ENCODE assay signal across 9 mouse cellular contexts in the genomic region with DNA sequence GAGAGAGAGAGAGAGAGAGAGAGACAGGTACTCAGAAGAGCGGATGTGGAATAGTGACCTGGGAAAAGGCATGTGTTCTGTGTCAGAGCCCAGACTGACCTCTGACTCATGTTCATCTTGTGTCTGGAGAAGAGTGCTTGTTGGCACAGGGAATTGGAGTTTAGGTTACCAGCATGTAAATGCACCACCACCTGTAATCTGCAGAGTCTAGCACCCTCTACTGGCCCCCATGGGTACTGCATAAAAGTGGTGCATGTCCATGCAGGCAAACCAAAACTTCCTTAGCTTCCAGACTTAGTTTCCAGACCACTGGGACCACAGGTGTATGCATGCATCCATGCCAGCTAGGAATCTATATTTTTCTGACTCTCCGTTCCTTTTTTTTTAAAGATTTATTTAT. TPM values are rescaled to one million over a fixed set of nuclear protein-coding genes. Genes with fewer than 3 reads are reported as not detected.
DNase-seq lines count a peak whose midpoint lies in the region; ATAC-seq and TF ChIP-seq lines count a peak whose summit lies in the region.
"Had no signal": no experiment of that assay in that cellular context is flagged by ENCODE, and none has a peak within 500 bp of the region (broad histone marks: within the 10 kb centered on the region; RNA-seq: fewer than 3 reads in every experiment).

No protein-coding gene starts in this region.

- no peaks in the 10 kb centered on the region for H3K79me3 ChIP-seq in C2C12 (ENCODE audit: low read depth)

- H3K9me3 ChIP-seq in kidney, postnatal 0 days (replicated peaks; ENCODE audit: low read length) = no peaks in the 10 kb centered on the region
- no peaks in the 10 kb centered on the region for H3K9me3 ChIP-seq in liver, embryonic 12.5 days (replicated peaks)
- H3K9me3 ChIP-seq: heart, embryonic 13.5 days had no signal

- TF ChIP-seq CTCF in C2C12 (IDR thresholded peaks at IDR 0.05; ENCODE audit: control insufficient read depth, insufficient read depth, insufficient read length) = peak; percentile 63
- TF ChIP-seq CTCF in kidney, postnatal 0 days (IDR thresholded peaks at IDR 0.05; ENCODE audit: low read depth) = peak; percentile 99

- H3K27ac ChIP-seq in kidney, postnatal 0 days = no peak overlapping the region
- H3K27ac ChIP-seq in liver, embryonic 12.5 days = no peak overlapping the region
- H3K27ac ChIP-seq: heart, embryonic 13.5 days had no signal

- peak; percentile 71 for ATAC-seq in kidney, postnatal 0 days (replicated peaks; ENCODE audit: low FRiP score, low read depth)
- ATAC-seq in liver, embryonic 12.5 days = peak; percentile 39; the same call in 1 of the 2 replicates

- H3ac ChIP-seq in C2C12 (ENCODE audit: control insufficient read depth, insufficient read length, low read depth) = no peak overlapping the region

- H3K79me2 ChIP-seq in C2C12 (ENCODE audit: control insufficient read depth, insufficient read depth) = no peaks in the 10 kb centered on the region

- H3K4me1 ChIP-seq in kidney, postnatal 0 days (replicated peaks; ENCODE audit: insufficient read depth, low read length) = no peaks in the 10 kb centered on the region
- H3K4me1 ChIP-seq in liver, embryonic 12.5 days = peaks cover 38% of the 10 kb centered on the region

- H3K9ac ChIP-seq in kidney, postnatal 0 days (ENCODE audit: low read depth, low read length) = no peak overlapping the region
- no peak overlapping the region for H3K9ac ChIP-seq in liver, embryonic 12.5 days
- H3K9ac ChIP-seq: heart, embryonic 13.5 days had no signal

- no peak overlapping the region for H3K4me2 ChIP-seq in kidney, postnatal 0 days (ENCODE audit: low read length)
- H3K4me2 ChIP-seq in liver, embryonic 12.5 days = no peak overlapping the region
- H3K4me2 ChIP-seq: heart, embryonic 13.5 days had no signal

- no peaks in the 10 kb centered on the region for H3K27me3 ChIP-seq in C2C12 (ENCODE audit: control insufficient read depth, insufficient read depth, insufficient read length)
- H3K27me3 ChIP-seq in kidney, postnatal 0 days (ENCODE audit: insufficient read depth, low read length) = no peaks in the 10 kb centered on the region
- H3K27me3 ChIP-seq in liver, embryonic 12.5 days (replicated peaks) = peaks cover 4% of the 10 kb centered on the region; the same call in 1 of the 2 replicates
- H3K27me3 ChIP-seq: heart, embryonic 13.5 days had no signal

- 51% methylated on average over 2 of the region's 2 CpGs for WGBS in kidney, postnatal 0 days
- WGBS in liver, embryonic 12.5 days (ENCODE audit: insufficient replicate concordance) = 42% methylated on average over 2 of the region's 2 CpGs

- H3K36me3 ChIP-seq in C2C12 (ENCODE audit: control insufficient read depth, insufficient read depth) = no peaks in the 10 kb centered on the region
- no peaks in the 10 kb centered on the region for H3K36me3 ChIP-seq in kidney, postnatal 0 days (ENCODE audit: insufficient read depth, low read length)
- H3K36me3 ChIP-seq in liver, embryonic 12.5 days = no peaks in the 10 kb centered on the region
- H3K36me3 ChIP-seq: heart, embryonic 13.5 days had no signal

- peak; percentile 82 to 95 for DNase-seq in adrenal gland, adult (ENCODE audit: inconsistent age in 2 of 2, low spot score in 1 of 2)
- DNase-seq in embryo, embryonic 11 days = peak; percentile 85
- DNase-seq in heart, adult 9 months (ENCODE audit: low spot score in 2 of 2) = peak; percentile 48 to 80
- DNase-seq in kidney, postnatal 0 days (ENCODE audit: low spot score) = peak; percentile 93
- peak; percentile 53 for DNase-seq in ovary, adult 18-20 months (ENCODE audit: low spot score)
- DNase-seq in testis, postnatal 14 days (ENCODE audit: low spot score) = peak; percentile 71

- H3K4me3 ChIP-seq in C2C12 (ENCODE audit: insufficient read depth, poor library complexity, severe bottlenecking) = no peak overlapping the region
- no peak overlapping the region for H3K4me3 ChIP-seq in kidney, postnatal 0 days (replicated peaks; ENCODE audit: low read depth, low read length)
- H3K4me3 ChIP-seq in liver, embryonic 12.5 days = no peak overlapping the region
- H3K4me3 ChIP-seq: heart, embryonic 13.5 days had no signal

TF ChIP-seq in C2C12, 6 proteins besides CTCF, POLR2A, EP300 and RAD21:
- peak; percentile 16 for TF ChIP-seq MAX (IDR thresholded peaks at IDR 0.05)
- TF ChIP-seq MYOG (IDR thresholded peaks at IDR 0.05; ENCODE audit: control insufficient read depth, extremely low read depth, insufficient read length) = no peak
- peak; percentile 61 for TF ChIP-seq MYOD1 (IDR thresholded peaks at IDR 0.05; ENCODE audit: control insufficient read depth, insufficient read length, low read depth)
TF ChIP-seq in C2C12: peak in this region for 2.

RNA-seq across cellular contexts. Expression of a gene that starts 5.9 kb away (rescaled TPM):
- polyA plus RNA-seq in C2C12 (2012; fragmentation: generic; extraction: Trizol) = 61.4 TPM
- polyA plus RNA-seq in kidney, postnatal 0 days (2015; fragmentation: Nextera tagmentation; extraction: Ambion mirVana) = 27.0 and 30.0 TPM in 2 replicates
- polyA plus RNA-seq in liver, embryonic 12.5 days (2016; fragmentation: Nextera tagmentation; extraction: Ambion mirVana) = 8.7 and 10.1 TPM in 2 replicates

RNA-seq across cellular contexts. Expression of a gene that starts 8.3 kb away (rescaled TPM):
- 2.8 TPM for polyA plus RNA-seq in C2C12 (2012; fragmentation: generic; extraction: Trizol)
- polyA plus RNA-seq in kidney, postnatal 0 days (2015; fragmentation: Nextera tagmentation; extraction: Ambion mirVana) = 0.68 and 0.79 TPM in 2 replicates
- polyA plus RNA-seq in liver, embryonic 12.5 days (2016; fragmentation: Nextera tagmentation; extraction: Ambion mirVana) = 1.8 and 2.8 TPM in 2 replicates

RNA-seq across cellular contexts. Expression of a gene that starts 25.6 kb away (rescaled TPM):
- polyA plus RNA-seq in C2C12 (2012; fragmentation: generic; extraction: Trizol) = 13.4 TPM
- polyA plus RNA-seq in kidney, postnatal 0 days (2015; fragmentation: Nextera tagmentation; extraction: Ambion mirVana) = 31.5 and 35.1 TPM in 2 replicates
- 24.1 and 25.1 TPM in 2 replicates for polyA plus RNA-seq in liver, embryonic 12.5 days (2016; fragmentation: Nextera tagmentation; extraction: Ambion mirVana)

RNA-seq across cellular contexts. Expression of a gene that starts 39.7 kb away (rescaled TPM):
- polyA plus RNA-seq in C2C12 (2012; fragmentation: generic; extraction: Trizol) = not detected
- polyA plus RNA-seq in kidney, postnatal 0 days (2015; fragmentation: Nextera tagmentation; extraction: Ambion mirVana) = not detected in 2 replicates
- not detected in 2 replicates for polyA plus RNA-seq in liver, embryonic 12.5 days (2016; fragmentation: Nextera tagmentation; extraction: Ambion mirVana)
- polyA plus RNA-seq: heart, embryonic 13.5 days had no signal

RNA-seq across cellular contexts. Expression of a gene that starts 45.9 kb away (rescaled TPM):
- polyA plus RNA-seq in C2C12 (2012; fragmentation: generic; extraction: Trizol) = 17.7 TPM
- 26.4 and 33.3 TPM in 2 replicates for polyA plus RNA-seq in kidney, postnatal 0 days (2015; fragmentation: Nextera tagmentation; extraction: Ambion mirVana)
- polyA plus RNA-seq in liver, embryonic 12.5 days (2016; fragmentation: Nextera tagmentation; extraction: Ambion mirVana) = 45.2 and 46.5 TPM in 2 replicates
